Mouse (Mus musculus): ENCODE measurements around the gene Nup188. TPM values are rescaled to one million over a fixed set of nuclear protein-coding genes. Genes with fewer than 3 reads are reported as not detected.

Nup188 gene
- total and polyA plus RNA-seq, 3 experiments = 22.1 to 89.5 (median 62.8) TPM

DNA sequence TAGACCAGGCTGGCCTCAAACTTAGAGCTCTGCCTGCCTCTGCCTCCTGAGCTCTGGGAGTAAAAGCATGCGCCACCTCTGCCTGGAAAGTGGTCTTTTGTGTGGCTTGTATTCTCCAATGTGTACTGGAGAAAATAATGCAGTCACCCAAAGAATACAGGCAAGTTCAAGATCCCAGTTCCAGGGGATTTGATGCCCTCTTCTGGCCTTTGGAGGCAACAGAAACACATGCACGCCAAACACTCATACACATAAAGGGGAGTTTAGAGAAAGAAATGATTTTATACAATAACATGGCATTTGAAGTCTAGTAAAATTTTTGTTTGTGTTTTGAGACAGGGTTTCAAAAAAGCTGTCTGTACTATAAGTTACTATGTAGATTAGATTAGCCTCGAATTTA is 13.3 kb downstream of the Nup188 start:
- TF ChIP-seq TAL1 (conservative IDR thresholded peaks at IDR 0.05; ENCODE audit: low read depth, low read length) = no peak
- TF ChIP-seq POLR2AphosphoS5 (IDR thresholded peaks at IDR 0.05; ENCODE audit: insufficient replicate concordance, low read depth, low read length) = no peak
- no peak for TF ChIP-seq CTCF (IDR thresholded peaks at IDR 0.05; ENCODE audit: low read depth, low read length)
- TF ChIP-seq GATA1 (IDR thresholded peaks at IDR 0.05; ENCODE audit: borderline replicate concordance, low read length) = no peak
- no peak for TF ChIP-seq GATA2 (IDR thresholded peaks at IDR 0.05; ENCODE audit: borderline replicate concordance, low read depth, low read length)
- no peak overlapping the region for H3K4me3 ChIP-seq (ENCODE audit: low read depth, low read length)
- no peaks in the 10 kb centered on the region for H3K9me3 ChIP-seq (replicated peaks)
- H3K4me1 ChIP-seq (ENCODE audit: insufficient read depth, low read depth, low read length) = no peaks in the 10 kb centered on the region
- peaks cover 92% of the 10 kb centered on the region for H3K36me3 ChIP-seq (replicated peaks)
- no peak for ATAC-seq (ENCODE audit: extremely low read depth, insufficient number of reproducible peaks, low FRiP score, poor library complexity, severe bottlenecking)
- no peaks in the 10 kb centered on the region for H3K27me3 ChIP-seq (ENCODE audit: insufficient read depth, low read length)
- no peak for DNase-seq (ENCODE audit: low spot score)

DNA sequence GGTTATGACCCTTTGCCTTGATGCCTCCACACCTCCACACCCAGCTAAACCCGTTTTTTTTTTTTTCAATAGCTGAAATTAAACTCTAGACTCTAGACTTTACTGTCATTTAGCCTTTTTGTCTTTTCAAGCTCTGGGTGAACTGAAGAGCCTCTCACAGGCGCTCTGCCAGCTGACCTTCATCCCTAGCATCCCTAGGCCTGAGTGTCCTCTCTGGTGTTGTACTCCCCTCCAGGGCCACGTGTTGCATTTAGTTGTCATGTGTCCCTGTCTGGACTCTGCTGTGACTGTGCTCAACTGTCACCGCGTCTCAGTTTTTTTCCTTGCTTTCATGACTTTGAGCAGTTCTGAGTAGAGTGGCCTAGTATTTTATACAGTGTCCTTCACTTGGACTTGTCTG is 13.8 kb downstream of the Nup188 start:
- TF ChIP-seq POLR2AphosphoS5 (IDR thresholded peaks at IDR 0.05; ENCODE audit: insufficient replicate concordance, low read depth, low read length) = no peak
- no peak for TF ChIP-seq GATA2 (IDR thresholded peaks at IDR 0.05; ENCODE audit: borderline replicate concordance, low read depth, low read length)
- no peak for ATAC-seq (ENCODE audit: extremely low read depth, insufficient number of reproducible peaks, low FRiP score, poor library complexity, severe bottlenecking)
- DNase-seq (ENCODE audit: low spot score) = no peak
- Histone ChIP-seq H3K9me3 (replicated peaks) (no peaks in the 10 kb centered on the region), H3K36me3 (replicated peaks) (peaks cover 93% of the 10 kb centered on the region), H3K4me1 (ENCODE audit: insufficient read depth, low read depth, low read length) (no peaks in the 10 kb centered on the region), H3K27me3 (ENCODE audit: insufficient read depth, low read length) (no peaks in the 10 kb centered on the region), H3K4me3 (ENCODE audit: low read depth, low read length) (no peak overlapping the region)

DNA sequence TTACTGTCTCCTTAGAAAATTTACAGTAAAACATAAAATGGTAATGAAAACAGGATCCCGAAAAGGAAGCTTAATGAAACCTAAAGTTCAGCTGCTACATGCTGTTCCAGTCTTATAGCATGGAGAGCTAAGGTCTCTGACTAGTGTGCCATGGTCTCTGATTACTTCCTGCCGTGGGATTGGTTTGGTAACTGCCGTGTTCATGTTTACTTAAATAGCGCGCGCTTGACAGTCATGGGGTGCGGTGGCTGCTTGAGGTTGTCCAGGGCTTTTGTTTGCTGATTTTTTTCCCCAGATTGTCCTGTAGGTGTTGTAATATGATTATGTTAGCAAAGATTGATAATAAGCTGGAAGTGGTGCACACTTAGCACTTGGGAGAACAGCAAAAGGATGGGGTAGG is 19.9 kb downstream of the Nup188 start:
- no peak for ATAC-seq (ENCODE audit: extremely low read depth, insufficient number of reproducible peaks, low FRiP score, poor library complexity, severe bottlenecking)
- H3K4me3 ChIP-seq (ENCODE audit: low read depth, low read length) = no peak overlapping the region
- peaks cover 100% of the 10 kb centered on the region for H3K36me3 ChIP-seq (replicated peaks)

DNA sequence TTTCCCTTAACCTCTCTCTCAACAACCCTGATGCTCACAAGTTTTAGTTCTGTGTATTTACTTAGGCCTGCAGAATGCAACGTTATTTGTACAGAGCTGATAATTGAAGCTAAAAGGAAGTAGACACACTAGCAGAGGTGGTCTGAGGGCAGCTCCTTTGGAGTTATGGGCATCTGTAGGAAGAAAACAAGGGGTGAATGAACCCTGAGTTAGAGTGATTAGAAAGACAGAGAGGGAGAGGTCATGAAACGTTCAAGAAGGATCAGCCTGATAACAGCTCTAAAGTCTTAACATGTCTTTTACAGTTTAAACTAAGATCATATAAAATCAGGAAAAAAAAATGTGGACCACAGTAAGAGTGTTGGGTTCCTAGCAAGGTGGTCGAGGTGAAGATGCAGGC is 23.2 kb downstream of the Nup188 start:
- Histone ChIP-seq H3K4me1 (ENCODE audit: insufficient read depth, low read depth, low read length) (peaks cover 10% of the 10 kb centered on the region), H3K36me3 (replicated peaks) (peaks cover 98% of the 10 kb centered on the region), H3K9me3 (replicated peaks) (no peaks in the 10 kb centered on the region), H3K4me3 (ENCODE audit: low read depth, low read length) (no peak overlapping the region), H3K27me3 (ENCODE audit: insufficient read depth, low read length) (no peaks in the 10 kb centered on the region)
- DNase-seq (ENCODE audit: low spot score) (no peak), ATAC-seq (ENCODE audit: extremely low read depth, insufficient number of reproducible peaks, low FRiP score, poor library complexity, severe bottlenecking) (no peak)
- TF ChIP-seq TAL1 (conservative IDR thresholded peaks at IDR 0.05; ENCODE audit: low read depth, low read length) = 0 out of 2 replicates have a peak, but pooled peaks have one; percentile 5
- no peak for TF ChIP-seq POLR2AphosphoS5 (IDR thresholded peaks at IDR 0.05; ENCODE audit: insufficient replicate concordance, low read depth, low read length)

More for the DNA sequence above, 19.9 kb downstream of the Nup188 start:
- Histone ChIP-seq H3K9me3 (replicated peaks) (no peaks in the 10 kb centered on the region), H3K4me1 (ENCODE audit: insufficient read depth, low read depth, low read length) (peaks cover 10% of the 10 kb centered on the region), H3K27me3 (ENCODE audit: insufficient read depth, low read length) (no peaks in the 10 kb centered on the region)
- TF ChIP-seq GATA2 (IDR thresholded peaks at IDR 0.05; ENCODE audit: borderline replicate concordance, low read depth, low read length) = no peak
- TF ChIP-seq CTCF (IDR thresholded peaks at IDR 0.05; ENCODE audit: low read depth, low read length) = no peak
- no peak for TF ChIP-seq TAL1 (conservative IDR thresholded peaks at IDR 0.05; ENCODE audit: low read depth, low read length)
- no peak for TF ChIP-seq POLR2AphosphoS5 (IDR thresholded peaks at IDR 0.05; ENCODE audit: insufficient replicate concordance, low read depth, low read length)
- no peak for TF ChIP-seq GATA1 (IDR thresholded peaks at IDR 0.05; ENCODE audit: borderline replicate concordance, low read length)
- DNase-seq (ENCODE audit: low spot score) = no peak

DNA sequence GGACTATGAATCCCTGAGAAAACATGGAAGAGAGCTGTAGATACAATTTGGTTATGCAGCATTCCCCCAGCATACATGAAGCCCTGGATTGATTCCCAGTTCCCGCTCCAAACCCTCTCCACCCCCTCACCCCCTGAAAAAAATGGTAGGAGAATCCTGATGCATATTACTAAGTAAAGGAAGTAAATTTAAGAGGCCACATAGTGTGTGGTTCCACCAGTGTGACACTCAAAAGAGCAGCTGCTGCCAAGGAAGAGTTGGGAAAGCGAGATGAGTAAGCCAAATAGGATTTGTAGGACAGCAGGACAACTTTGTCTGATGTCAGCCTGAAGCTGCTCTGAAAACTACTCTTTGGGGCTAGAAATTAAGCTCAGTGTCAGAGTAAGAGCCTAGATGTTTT is 25.3 kb downstream of the Nup188 start:
- no peak for DNase-seq (ENCODE audit: low spot score)
- H3K9me3 ChIP-seq (replicated peaks) = no peaks in the 10 kb centered on the region
- peaks cover 10% of the 10 kb centered on the region for H3K4me1 ChIP-seq (ENCODE audit: insufficient read depth, low read depth, low read length)
- TF ChIP-seq TAL1 (conservative IDR thresholded peaks at IDR 0.05; ENCODE audit: low read depth, low read length) = no peak
- TF ChIP-seq GATA1 (IDR thresholded peaks at IDR 0.05; ENCODE audit: borderline replicate concordance, low read length) = no peak
- TF ChIP-seq POLR2AphosphoS5 (IDR thresholded peaks at IDR 0.05; ENCODE audit: insufficient replicate concordance, low read depth, low read length) = no peak
- no peak for TF ChIP-seq CTCF (IDR thresholded peaks at IDR 0.05; ENCODE audit: low read depth, low read length)
- TF ChIP-seq GATA2 (IDR thresholded peaks at IDR 0.05; ENCODE audit: borderline replicate concordance, low read depth, low read length) = no peak
- H3K36me3 ChIP-seq (replicated peaks) = peaks cover 98% of the 10 kb centered on the region
- no peak overlapping the region for H3K4me3 ChIP-seq (ENCODE audit: low read depth, low read length)
- ATAC-seq (ENCODE audit: extremely low read depth, insufficient number of reproducible peaks, low FRiP score, poor library complexity, severe bottlenecking) = no peak
- no peaks in the 10 kb centered on the region for H3K27me3 ChIP-seq (ENCODE audit: insufficient read depth, low read length)

DNA sequence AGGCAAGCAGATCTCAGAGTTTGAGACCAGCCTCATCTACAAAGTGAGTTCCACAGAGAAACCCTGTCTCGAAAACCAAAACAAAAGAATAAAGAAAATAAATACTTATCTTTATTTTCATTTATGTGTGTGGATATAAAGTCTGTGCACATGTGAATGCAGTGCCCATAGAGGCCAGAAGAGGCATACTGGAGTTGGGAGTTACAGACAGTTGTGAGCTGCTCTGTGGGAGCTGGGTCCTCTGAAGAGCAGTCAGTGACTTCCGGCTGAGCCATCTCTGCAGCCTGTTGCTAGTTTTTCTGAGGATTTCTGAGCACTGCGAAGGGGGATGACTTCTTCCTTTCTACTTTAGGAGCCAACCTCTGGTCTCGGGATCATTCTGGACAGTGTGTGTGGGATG is 29.9 kb downstream of the Nup188 start:
- no peaks in the 10 kb centered on the region for H3K9me3 ChIP-seq (replicated peaks)
- H3K36me3 ChIP-seq (replicated peaks) = peaks cover 93% of the 10 kb centered on the region
- H3K4me1 ChIP-seq (ENCODE audit: insufficient read depth, low read depth, low read length) = no peaks in the 10 kb centered on the region
- DNase-seq (ENCODE audit: low spot score) (no peak), ATAC-seq (ENCODE audit: extremely low read depth, insufficient number of reproducible peaks, low FRiP score, poor library complexity, severe bottlenecking) (no peak)
- no peak for TF ChIP-seq CTCF (IDR thresholded peaks at IDR 0.05; ENCODE audit: low read depth, low read length)
- TF ChIP-seq GATA1 (IDR thresholded peaks at IDR 0.05; ENCODE audit: borderline replicate concordance, low read length) = no peak
- TF ChIP-seq GATA2 (IDR thresholded peaks at IDR 0.05; ENCODE audit: borderline replicate concordance, low read depth, low read length) = no peak
- TF ChIP-seq POLR2AphosphoS5 (IDR thresholded peaks at IDR 0.05; ENCODE audit: insufficient replicate concordance, low read depth, low read length) = no peak
- no peak for TF ChIP-seq TAL1 (conservative IDR thresholded peaks at IDR 0.05; ENCODE audit: low read depth, low read length)
- no peak overlapping the region for H3K4me3 ChIP-seq (ENCODE audit: low read depth, low read length)
- H3K27me3 ChIP-seq (ENCODE audit: insufficient read depth, low read length) = no peaks in the 10 kb centered on the region

DNA sequence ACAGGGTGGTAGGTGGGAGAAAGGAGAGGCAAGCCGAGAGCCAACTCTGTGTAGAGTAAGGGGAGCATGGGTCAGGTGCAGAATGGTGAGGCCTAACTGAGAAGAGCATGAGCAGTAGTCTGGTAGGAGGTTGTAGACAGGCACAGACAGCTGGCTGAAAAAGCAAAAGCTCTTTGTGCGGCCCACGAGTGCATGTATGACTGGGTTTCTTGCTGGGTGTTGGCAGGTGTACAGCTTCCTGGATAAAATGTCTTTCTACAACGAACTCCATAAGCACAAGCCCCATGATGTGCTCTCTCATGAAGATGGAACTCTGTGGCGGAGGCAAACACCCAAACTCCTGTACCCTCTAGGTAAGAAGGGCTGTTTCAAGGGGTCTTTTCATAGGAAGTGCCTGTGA is 30.8 kb downstream of the Nup188 start:
- Histone ChIP-seq H3K36me3 (replicated peaks) (peaks cover 95% of the 10 kb centered on the region), H3K27me3 (ENCODE audit: insufficient read depth, low read length) (no peaks in the 10 kb centered on the region), H3K4me1 (ENCODE audit: insufficient read depth, low read depth, low read length) (no peaks in the 10 kb centered on the region), H3K4me3 (ENCODE audit: low read depth, low read length) (no peak overlapping the region), H3K9me3 (replicated peaks) (no peaks in the 10 kb centered on the region)
- no peak for DNase-seq (ENCODE audit: low spot score)
- ATAC-seq (ENCODE audit: extremely low read depth, insufficient number of reproducible peaks, low FRiP score, poor library complexity, severe bottlenecking) = no peak
- TF ChIP-seq CTCF (IDR thresholded peaks at IDR 0.05; ENCODE audit: low read depth, low read length) = no peak
- no peak for TF ChIP-seq GATA1 (IDR thresholded peaks at IDR 0.05; ENCODE audit: borderline replicate concordance, low read length)
- no peak for TF ChIP-seq GATA2 (IDR thresholded peaks at IDR 0.05; ENCODE audit: borderline replicate concordance, low read depth, low read length)

Data from G1E (cell line).